Mouse (Mus musculus): Measurements from ENCODE around the gene Acrbp. TPM values are rescaled to one million over a fixed set of nuclear protein-coding genes. Genes with fewer than 3 reads are reported as not detected.
A peak's percentile ranks its signal among the peaks of the same experiment; 100 is the strongest.
"Not testable (repeated sequence)": the region's sequence is repeated elsewhere in the genome, so short reads cannot be mapped to it uniquely, and the experiment has no call there.

Gene Acrbp
- 2.0 and 4.5 TPM in 2 replicates for polyA plus RNA-seq (2015; fragmentation: Nextera tagmentation; extraction: Ambion mirVana)

DNA sequence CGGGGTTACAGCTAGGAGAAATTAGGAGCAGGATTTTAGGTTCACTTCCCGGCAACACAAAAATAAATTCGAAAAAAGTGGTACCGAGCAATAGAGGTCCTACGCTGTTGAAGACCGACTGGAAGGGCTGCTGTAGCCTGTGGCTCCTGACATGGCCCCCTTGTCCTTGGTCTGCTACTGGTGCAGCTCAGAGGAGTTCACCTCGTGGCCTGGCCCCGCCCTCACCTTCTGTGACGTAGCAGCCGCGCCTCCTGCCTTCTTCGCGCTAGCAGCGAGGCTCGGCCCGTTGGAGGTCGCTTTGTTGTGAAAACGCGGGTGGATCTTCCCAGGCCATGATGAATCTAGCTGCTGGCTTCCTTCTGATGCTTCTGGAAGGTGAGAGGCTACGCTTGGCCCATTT, at the start of gene Acrbp:
Gene Acrbp, plus strand, starts transcription at position 12 of the 400 bp plus-strand sequence.
- no peaks in the 10 kb centered on the region; the same call in 1 of the 2 replicates for H3K4me1 ChIP-seq (ENCODE audit: control insufficient read depth, low read depth, low read length)
- no peak within 1 kb of the TSS for H3K4me3 ChIP-seq (ENCODE audit: low read depth, low read length)
- no peak within 1 kb of the TSS for H3K4me2 ChIP-seq (ENCODE audit: low read depth, low read length)
- H3K9ac ChIP-seq (ENCODE audit: low read depth, low read length), result no peak within 1 kb of the TSS
- peaks cover 19% of the 10 kb centered on the region for H3K36me3 ChIP-seq (ENCODE audit: control insufficient read depth, insufficient read depth)
- no peak for ATAC-seq (ENCODE audit: low read depth)
- 52% methylated on average over 20 of the region's 20 CpGs for whole genome bisulfite sequencing (ENCODE audit: insufficient replicate concordance)
- no peak within 1 kb of the TSS for H3K27ac ChIP-seq (ENCODE audit: low read length)
- no peaks in the 10 kb centered on the region for H3K9me3 ChIP-seq (replicated peaks; ENCODE audit: control insufficient read depth, low read length)
- no peaks in the 10 kb centered on the region for H3K27me3 ChIP-seq (ENCODE audit: control insufficient read depth, insufficient read depth, low read depth, low read length)

GRCm38 (mm10) chr6:125003706-125004105, 45.8 kb upstream of the Acrbp start:
- H3K4me2 ChIP-seq (ENCODE audit: low read depth, low read length), result no peak overlapping the region
- H3K9me3 ChIP-seq (replicated peaks; ENCODE audit: control insufficient read depth, low read length), result no peaks in the 10 kb centered on the region
- H3K9ac ChIP-seq (ENCODE audit: low read depth, low read length), result no peak overlapping the region
- 35% methylated on average over 3 of the region's 3 CpGs for WGBS (ENCODE audit: insufficient replicate concordance)
- H3K36me3 ChIP-seq (ENCODE audit: control insufficient read depth, insufficient read depth), result no peaks in the 10 kb centered on the region
- no peak for ATAC-seq (ENCODE audit: low read depth)
- peaks cover 3% of the 10 kb centered on the region for H3K4me1 ChIP-seq (ENCODE audit: control insufficient read depth, low read depth, low read length)
- H3K27me3 ChIP-seq (ENCODE audit: control insufficient read depth, insufficient read depth, low read depth, low read length), result peaks cover 27% of the 10 kb centered on the region
- H3K4me3 ChIP-seq (ENCODE audit: low read depth, low read length), result no peak overlapping the region
- no peak overlapping the region for H3K27ac ChIP-seq (ENCODE audit: low read length)

DNA sequence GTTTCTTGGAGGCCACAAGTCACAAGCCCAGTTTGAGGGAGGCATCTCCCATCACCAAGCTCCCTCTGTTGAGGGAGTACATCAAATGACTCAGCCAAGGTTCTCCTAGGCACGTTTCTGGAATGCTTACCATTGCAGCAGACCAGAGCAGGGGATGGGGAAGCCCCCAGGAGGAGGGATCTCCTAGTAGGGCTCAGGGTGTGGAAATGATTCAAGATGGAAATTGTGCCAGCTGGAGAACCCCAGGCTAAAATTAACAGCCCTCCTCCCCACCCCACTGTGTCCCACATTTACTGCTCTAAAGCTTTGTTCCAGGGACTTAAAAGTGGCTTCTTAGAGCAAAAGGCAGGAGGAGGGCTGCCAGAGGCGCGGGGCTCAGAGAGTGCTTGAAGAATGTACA, 44.4 kb upstream of the Acrbp start:
- 38% methylated on average over 3 of the region's 3 CpGs for WGBS (ENCODE audit: insufficient replicate concordance)
- no peaks in the 10 kb centered on the region for H3K9me3 ChIP-seq (replicated peaks; ENCODE audit: control insufficient read depth, low read length)
- H3K9ac ChIP-seq (ENCODE audit: low read depth, low read length), result no peak overlapping the region
- H3K27me3 ChIP-seq (ENCODE audit: control insufficient read depth, insufficient read depth, low read depth, low read length), result peaks cover 18% of the 10 kb centered on the region
- no peak overlapping the region for H3K27ac ChIP-seq (ENCODE audit: low read length)
- no peak overlapping the region for H3K4me3 ChIP-seq (ENCODE audit: low read depth, low read length)
- H3K4me1 ChIP-seq (ENCODE audit: control insufficient read depth, low read depth, low read length), result peaks cover 3% of the 10 kb centered on the region
- ATAC-seq (ENCODE audit: low read depth), result no peak
- no peaks in the 10 kb centered on the region for H3K36me3 ChIP-seq (ENCODE audit: control insufficient read depth, insufficient read depth)
- no peak overlapping the region for H3K4me2 ChIP-seq (ENCODE audit: low read depth, low read length)

DNA sequence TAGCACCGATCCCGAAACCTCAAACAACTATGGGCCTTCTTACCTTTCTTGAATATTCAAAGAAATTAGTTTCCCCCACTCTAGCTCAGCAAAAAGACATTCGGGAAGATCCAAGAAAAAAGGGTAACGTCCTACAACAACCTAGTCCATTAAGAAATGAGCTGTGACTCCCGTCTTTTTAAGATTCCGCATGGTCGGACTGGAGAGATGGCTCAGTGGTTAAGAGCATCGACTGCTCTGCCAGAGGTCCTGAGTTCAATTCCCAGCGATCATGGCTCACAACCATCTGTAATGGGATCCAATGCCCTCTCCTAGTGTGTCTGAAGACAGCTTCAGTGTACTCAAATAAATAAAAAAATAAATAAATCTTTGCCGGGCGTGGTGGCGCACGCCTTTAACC, 41.4 kb upstream of the Acrbp start:
- H3K9me3 ChIP-seq (replicated peaks; ENCODE audit: control insufficient read depth, low read length), result no peaks in the 10 kb centered on the region
- peaks cover 10% of the 10 kb centered on the region for H3K36me3 ChIP-seq (ENCODE audit: control insufficient read depth, insufficient read depth)
- H3K4me3 ChIP-seq (ENCODE audit: low read depth, low read length), result peak overlapping the region; percentile 81
- H3K4me2 ChIP-seq (ENCODE audit: low read depth, low read length), result peak overlapping the region; percentile 83
- peaks cover 10% of the 10 kb centered on the region for H3K4me1 ChIP-seq (ENCODE audit: control insufficient read depth, low read depth, low read length)
- 40% methylated on average over 13 of the region's 13 CpGs for WGBS (ENCODE audit: insufficient replicate concordance)
- ATAC-seq (ENCODE audit: low read depth), result no peak
- peaks cover 5% of the 10 kb centered on the region; the same call in 1 of the 2 replicates for H3K27me3 ChIP-seq (ENCODE audit: control insufficient read depth, insufficient read depth, low read depth, low read length)
- H3K27ac ChIP-seq (ENCODE audit: low read length), result peak overlapping the region; percentile 46; the same call in 1 of the 2 replicates
- peak overlapping the region; percentile 50 for H3K9ac ChIP-seq (ENCODE audit: low read depth, low read length)

- Histone ChIP-seq H3K27me3 (ENCODE audit: control insufficient read depth, insufficient read depth, low read depth, low read length) (peaks cover 2% of the 10 kb centered on the region; the same call in 1 of the 2 replicates), H3K4me2 (ENCODE audit: low read depth, low read length) (peak overlapping the region; percentile 83), H3K9ac (ENCODE audit: low read depth, low read length) (peak overlapping the region; percentile 91), H3K4me3 (ENCODE audit: low read depth, low read length) (peak overlapping the region; percentile 81), H3K36me3 (ENCODE audit: control insufficient read depth, insufficient read depth) (peaks cover 11% of the 10 kb centered on the region), H3K9me3 (replicated peaks; ENCODE audit: control insufficient read depth, low read length) (no peaks in the 10 kb centered on the region), H3K4me1 (ENCODE audit: control insufficient read depth, low read depth, low read length) (peaks cover 10% of the 10 kb centered on the region), H3K27ac (ENCODE audit: low read length) (peak overlapping the region; percentile 92)
- WGBS (ENCODE audit: insufficient replicate concordance), result under 1% methylated on average over 33 of the region's 34 CpGs
- ATAC-seq (ENCODE audit: low read depth), result peak; percentile 97
Observed at GRCm38 (mm10) chr6:125008586-125009128, 40.8 kb upstream of the Acrbp start.

DNA sequence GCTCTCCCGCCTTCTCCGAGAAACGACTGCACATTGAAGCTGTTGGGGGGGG, 40.5 kb upstream of the Acrbp start, which contains the start of gene Zfp384:
Gene Zfp384, plus strand, starts transcription at position 17 of the 52 bp plus-strand sequence.
- no peak for ATAC-seq (ENCODE audit: low read depth)
- Histone ChIP-seq H3K27ac (ENCODE audit: low read length) (peak within 1 kb of the TSS; percentile 92), H3K9me3 (replicated peaks; ENCODE audit: control insufficient read depth, low read length) (no peaks in the 10 kb centered on the region), H3K4me3 (ENCODE audit: low read depth, low read length) (peak within 1 kb of the TSS; percentile 81), H3K36me3 (ENCODE audit: control insufficient read depth, insufficient read depth) (peaks cover 11% of the 10 kb centered on the region), H3K9ac (ENCODE audit: low read depth, low read length) (peak within 1 kb of the TSS; percentile 91), H3K4me2 (ENCODE audit: low read depth, low read length) (peak within 1 kb of the TSS; percentile 83), H3K27me3 (ENCODE audit: control insufficient read depth, insufficient read depth, low read depth, low read length) (no peaks in the 10 kb centered on the region), H3K4me1 (ENCODE audit: control insufficient read depth, low read depth, low read length) (peaks cover 10% of the 10 kb centered on the region)
- 0% methylated on average over 3 of the region's 3 CpGs for WGBS (ENCODE audit: insufficient replicate concordance)

- Histone ChIP-seq H3K27me3 (ENCODE audit: control insufficient read depth, insufficient read depth, low read depth, low read length) (no peaks in the 10 kb centered on the region), H3K9me3 (replicated peaks; ENCODE audit: control insufficient read depth, low read length) (no peaks in the 10 kb centered on the region), H3K4me2 (ENCODE audit: low read depth, low read length) (peak overlapping the region; percentile 83), H3K36me3 (ENCODE audit: control insufficient read depth, insufficient read depth) (peaks cover 11% of the 10 kb centered on the region), H3K4me1 (ENCODE audit: control insufficient read depth, low read depth, low read length) (peaks cover 10% of the 10 kb centered on the region), H3K27ac (ENCODE audit: low read length) (peak overlapping the region; percentile 92), H3K9ac (ENCODE audit: low read depth, low read length) (peak overlapping the region; percentile 91), H3K4me3 (ENCODE audit: low read depth, low read length) (peak overlapping the region; percentile 81)
- peak; percentile 83 for ATAC-seq (ENCODE audit: low read depth)
- under 1% methylated on average over 40 of the region's 78 CpGs for WGBS (ENCODE audit: insufficient replicate concordance)
Observed at GRCm38 (mm10) chr6:125009181-125010073, 40.1 kb upstream of the Acrbp start.

GRCm38 (mm10) chr6:125017682-125018081, 31.8 kb upstream of the Acrbp start:
- ATAC-seq (ENCODE audit: low read depth), result peak; percentile 94
- peaks cover 7% of the 10 kb centered on the region; the same call in 1 of the 2 replicates for H3K36me3 ChIP-seq (ENCODE audit: control insufficient read depth, insufficient read depth)
- no peak overlapping the region for H3K4me3 ChIP-seq (ENCODE audit: low read depth, low read length)
- WGBS (ENCODE audit: insufficient replicate concordance), result 70% methylated on average over 3 of the region's 3 CpGs
- no peak overlapping the region for H3K9ac ChIP-seq (ENCODE audit: low read depth, low read length)
- no peaks in the 10 kb centered on the region for H3K27me3 ChIP-seq (ENCODE audit: control insufficient read depth, insufficient read depth, low read depth, low read length)
- no peak overlapping the region for H3K4me2 ChIP-seq (ENCODE audit: low read depth, low read length)
- H3K27ac ChIP-seq (ENCODE audit: low read length), result no peak overlapping the region
- H3K4me1 ChIP-seq (ENCODE audit: control insufficient read depth, low read depth, low read length), result peaks cover 8% of the 10 kb centered on the region
- H3K9me3 ChIP-seq (replicated peaks; ENCODE audit: control insufficient read depth, low read length), result no peaks in the 10 kb centered on the region

GRCm38 (mm10) chr6:125030532-125030931, 19.0 kb upstream of the Acrbp start:
- not testable (repeated sequence) for H3K4me2 ChIP-seq (ENCODE audit: low read depth, low read length); H3K27me3 ChIP-seq (ENCODE audit: control insufficient read depth, insufficient read depth, low read depth, low read length); H3K9ac ChIP-seq (ENCODE audit: low read depth, low read length); H3K27ac ChIP-seq (ENCODE audit: low read length); H3K4me3 ChIP-seq (ENCODE audit: low read depth, low read length); H3K4me1 ChIP-seq (ENCODE audit: control insufficient read depth, low read depth, low read length); H3K9me3 ChIP-seq (replicated peaks; ENCODE audit: control insufficient read depth, low read length)
- WGBS (ENCODE audit: insufficient replicate concordance), result 45% methylated on average over 7 of the region's 9 CpGs
- peaks cover 49% of the 10 kb centered on the region for H3K36me3 ChIP-seq (ENCODE audit: control insufficient read depth, insufficient read depth)
- ATAC-seq (ENCODE audit: low read depth), result peak; percentile 9; the same call in 1 of the 2 replicates

Measured in liver, embryonic 16.5 days (tissue).